Comparison of ENCODE assay signal across 23 mouse cellular contexts in the genomic region with DNA sequence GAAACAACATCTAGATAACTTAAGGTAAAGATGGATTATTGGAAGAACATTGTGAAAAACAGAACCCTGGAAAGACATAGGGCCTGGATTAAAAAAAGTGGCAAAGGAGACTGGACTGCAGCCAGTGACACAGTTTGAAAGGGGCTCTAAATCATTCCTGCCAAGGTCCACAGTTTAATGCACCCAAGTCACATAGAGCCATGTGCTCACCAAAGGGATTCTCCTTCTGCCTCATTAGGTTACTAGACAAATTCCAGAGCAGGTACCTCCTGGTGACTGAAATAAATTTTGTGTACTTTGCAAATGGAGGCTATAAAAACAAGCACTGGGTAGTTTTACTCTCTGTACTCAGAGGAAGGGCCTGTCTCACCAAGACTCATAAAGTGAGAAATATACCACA.
DNase-seq lines count a peak whose midpoint lies in the region; ATAC-seq lines count a peak whose summit lies in the region.
"Had no signal": no experiment of that assay in that cellular context is flagged by ENCODE, and none has a peak within 500 bp of the region (broad histone marks: within the 10 kb centered on the region; RNA-seq: fewer than 3 reads in every experiment).

No protein-coding gene starts in this region.

- no peak overlapping the region for H3K27ac ChIP-seq in kidney, embryonic 15.5 days
- no peak overlapping the region for H3K27ac ChIP-seq in limb, embryonic 13.5 days
- no peak overlapping the region for H3K27ac ChIP-seq in limb, embryonic 10.5 days
- H3K27ac ChIP-seq: embryonic facial prominence, embryonic 12.5 days; embryonic facial prominence, embryonic 15.5 days; hindbrain, embryonic 13.5 days; intestine, embryonic 15.5 days had no signal

- no peaks in the 10 kb centered on the region for H3K36me3 ChIP-seq in kidney, embryonic 15.5 days
- H3K36me3 ChIP-seq in limb, embryonic 13.5 days: no peaks in the 10 kb centered on the region
- H3K36me3 ChIP-seq in limb, embryonic 10.5 days: no peaks in the 10 kb centered on the region
- H3K36me3 ChIP-seq: embryonic facial prominence, embryonic 12.5 days; embryonic facial prominence, embryonic 15.5 days; hindbrain, embryonic 13.5 days; intestine, embryonic 15.5 days had no signal

- no peak overlapping the region for H3K9ac ChIP-seq in kidney, embryonic 15.5 days
- H3K9ac ChIP-seq in limb, embryonic 13.5 days: no peak overlapping the region
- H3K9ac ChIP-seq: embryonic facial prominence, embryonic 12.5 days; embryonic facial prominence, embryonic 15.5 days; forebrain, postnatal 0 days; hindbrain, embryonic 13.5 days; intestine, embryonic 15.5 days had no signal

- H3K9me3 ChIP-seq in kidney, embryonic 15.5 days (replicated peaks): no peaks in the 10 kb centered on the region
- no peaks in the 10 kb centered on the region for H3K9me3 ChIP-seq in limb, embryonic 13.5 days
- H3K9me3 ChIP-seq in limb, embryonic 10.5 days (replicated peaks): no peaks in the 10 kb centered on the region
- H3K9me3 ChIP-seq: embryonic facial prominence, embryonic 12.5 days; embryonic facial prominence, embryonic 15.5 days; intestine, embryonic 15.5 days had no signal

- peak; percentile 10 for DNase-seq in adrenal gland, adult 2 months
- DNase-seq in adrenal gland, postnatal 4 days (ENCODE audit: low spot score in 2 of 2): no peak
- peak; percentile 1 for DNase-seq in embryo, embryonic 10.5 days (ENCODE audit: low spot score)
- no peak for DNase-seq in embryo, embryonic 9.5 days (ENCODE audit: extremely low spot score)
- DNase-seq in kidney, adult 8-10 months: no peak
- no peak for DNase-seq in limb, embryonic 10.5 days (ENCODE audit: low spot score)
- DNase-seq: adrenal gland, postnatal 10 days; cerebellum, adult 18-20 months; cerebellum, adult 9-10 months; cerebellum, postnatal 25 days; forebrain, postnatal 0 days; gastrocnemius, postnatal 10 days; heart, adult 11 months had no signal

- H3K4me2 ChIP-seq in kidney, embryonic 15.5 days: no peak overlapping the region
- H3K4me2 ChIP-seq in limb, embryonic 13.5 days (replicated peaks): no peak overlapping the region
- H3K4me2 ChIP-seq: embryonic facial prominence, embryonic 12.5 days; embryonic facial prominence, embryonic 15.5 days; heart, embryonic 11.5 days; hindbrain, embryonic 13.5 days; intestine, embryonic 15.5 days had no signal

- H3K27me3 ChIP-seq in kidney, embryonic 15.5 days: no peaks in the 10 kb centered on the region
- no peaks in the 10 kb centered on the region for H3K27me3 ChIP-seq in limb, embryonic 13.5 days
- no peaks in the 10 kb centered on the region for H3K27me3 ChIP-seq in limb, embryonic 10.5 days (ENCODE audit: low read depth, poor library complexity, severe bottlenecking)
- H3K27me3 ChIP-seq: embryonic facial prominence, embryonic 12.5 days; embryonic facial prominence, embryonic 15.5 days; hindbrain, embryonic 13.5 days; intestine, embryonic 15.5 days had no signal

- ATAC-seq in kidney, embryonic 15.5 days (replicated peaks; ENCODE audit: low FRiP score): peak; percentile 94
- ATAC-seq in limb, embryonic 13.5 days (ENCODE audit: low FRiP score, low read depth): 0 out of 2 replicates have a peak, but pooled peaks have one; percentile 32
- ATAC-seq: activated CD4-positive, CD25-positive, alpha-beta regulatory T cell, adult 4 months; forebrain, embryonic 14.5 days; forebrain, postnatal 0 days; hindbrain, embryonic 16.5 days; intestine, embryonic 15.5 days had no signal

- H3K4me3 ChIP-seq in kidney, embryonic 15.5 days (replicated peaks): no peak overlapping the region
- H3K4me3 ChIP-seq in limb, embryonic 13.5 days: no peak overlapping the region
- H3K4me3 ChIP-seq in limb, embryonic 10.5 days: no peak overlapping the region
- H3K4me3 ChIP-seq: embryonic facial prominence, embryonic 12.5 days; embryonic facial prominence, embryonic 15.5 days; hindbrain, embryonic 13.5 days; intestine, embryonic 15.5 days had no signal

- H3K4me1 ChIP-seq in kidney, embryonic 15.5 days: no peaks in the 10 kb centered on the region
- no peaks in the 10 kb centered on the region for H3K4me1 ChIP-seq in limb, embryonic 13.5 days
- H3K4me1 ChIP-seq in limb, embryonic 10.5 days: no peaks in the 10 kb centered on the region
- H3K4me1 ChIP-seq: embryonic facial prominence, embryonic 12.5 days; embryonic facial prominence, embryonic 15.5 days; hindbrain, embryonic 13.5 days; intestine, embryonic 15.5 days had no signal

Comparison
In these comparisons a context has a peak if more than half of its experiments do, and no peak if none do; other contexts are left out.
1. DNase-seq: peak in adrenal gland, adult 2 months (single experiment) and embryo, embryonic 10.5 days (single experiment); none in adrenal gland, postnatal 4 days (0 of 2), embryo, embryonic 9.5 days (single experiment), kidney, adult 8-10 months (0 of 2) and limb, embryonic 10.5 days (single experiment).